Mouse (Mus musculus): ENCODE measurements around the gene Aif1.

DNA sequence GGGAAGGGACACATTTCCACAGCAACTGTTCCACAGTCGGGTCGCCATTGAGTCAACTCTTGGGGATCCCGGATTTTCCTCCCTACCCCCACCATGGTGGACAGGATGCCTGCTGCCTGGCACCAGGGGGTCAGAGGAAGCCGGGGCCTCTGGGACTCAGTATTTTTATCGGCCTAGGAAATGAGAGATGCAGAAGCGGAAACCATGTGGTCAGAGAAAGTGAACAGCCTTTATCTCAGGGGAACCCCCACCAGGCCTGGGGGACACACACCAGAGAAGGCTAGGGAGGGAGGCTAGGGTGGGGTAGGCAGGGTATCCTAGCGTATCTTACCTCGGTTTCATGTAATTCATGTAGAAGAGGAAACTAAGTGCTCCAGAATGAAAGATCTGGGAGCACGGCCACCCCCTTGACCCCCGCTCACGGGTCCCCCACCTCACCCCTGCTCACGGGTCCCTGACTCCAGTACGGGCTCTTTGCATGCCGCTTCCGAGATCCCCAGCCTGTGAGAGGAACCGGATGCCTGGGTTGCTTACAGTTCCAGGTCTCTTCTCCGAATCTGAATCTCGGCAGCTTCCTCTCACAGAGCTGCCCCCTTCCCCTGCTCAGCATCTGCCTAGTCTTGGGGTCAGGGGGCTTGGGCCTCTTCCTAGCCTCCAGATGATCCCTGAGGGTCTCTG, 42.8 kb upstream of the Aif1 start:
- TF ChIP-seq POLR2A (IDR thresholded peaks at IDR 0.05; ENCODE audit: control insufficient read depth, extremely low read depth, insufficient read depth, low read length, poor library complexity) (no peak), CTCF (IDR thresholded peaks at IDR 0.05; ENCODE audit: borderline replicate concordance, control insufficient read depth, extremely low read depth, insufficient read depth, low read length, poor library complexity) (no peak)

Measured in thymus, adult 2 months (tissue).